Mouse (Mus musculus): Measurements from ENCODE around the gene Uroc1.

DNA sequence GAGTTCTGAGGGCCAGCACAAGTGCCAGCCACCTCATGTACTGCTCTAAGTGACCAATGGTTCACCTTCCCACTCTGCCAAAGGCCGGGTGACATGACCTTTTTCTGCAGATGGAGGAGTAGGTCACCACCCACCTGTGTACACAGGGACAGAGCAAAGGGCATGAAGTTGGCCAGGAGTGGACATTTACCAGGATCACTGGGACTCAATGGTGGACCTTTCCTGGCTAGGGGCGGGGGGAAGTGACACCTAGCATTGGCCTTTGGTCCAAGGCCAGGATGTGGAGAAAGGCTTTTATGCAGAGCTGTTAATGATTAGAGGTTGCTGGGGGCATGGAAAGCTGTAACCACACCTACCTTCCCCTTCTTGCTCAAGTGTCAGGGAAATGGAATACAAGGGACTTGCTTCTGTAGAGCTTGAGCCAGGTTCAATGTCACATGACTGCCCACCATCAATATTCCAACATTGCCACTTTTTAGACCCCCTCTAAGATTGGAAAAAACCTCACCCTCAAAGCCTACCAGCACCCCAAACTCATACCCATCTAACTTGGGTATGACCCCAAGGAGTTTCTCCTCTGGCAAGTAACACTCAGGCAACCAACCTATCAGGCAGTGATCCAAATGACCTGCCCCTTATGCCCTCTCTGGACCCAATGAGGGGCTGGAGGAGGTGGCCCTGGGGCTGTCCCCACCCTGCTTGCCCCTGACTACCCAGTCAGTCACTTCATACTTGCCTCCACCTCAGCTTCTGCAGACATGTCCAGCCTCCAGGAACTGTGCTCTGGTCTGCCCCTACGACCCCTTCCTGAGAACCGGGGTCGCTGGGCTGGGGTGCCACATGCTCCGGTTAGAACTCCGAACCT lies at the start of gene Uroc1:
- no peak for TF ChIP-seq CTCF (IDR thresholded peaks at IDR 0.05; ENCODE audit: low read depth)
- TF ChIP-seq EP300 (IDR thresholded peaks at IDR 0.05; ENCODE audit: low read depth) = no peak

All from liver, embryonic 14.5 days (tissue).